Mouse (Mus musculus) myocyte (in vitro differentiated cells): ENCODE measurements around the gene Cdc42bpa. TPM values are rescaled to one million over a fixed set of nuclear protein-coding genes. Genes with fewer than 3 reads are reported as not detected.

Source experiments
- H3K27me3 ChIP-seq: one replicate; pipeline ENCODE4 v1.6.1; 2011; ENCODE audit not compliant: control insufficient read depth, insufficient read depth, insufficient read length
- H3K36me3 ChIP-seq: one replicate; pipeline ENCODE4 v1.6.1; 2011; ENCODE audit not compliant: control insufficient read depth, insufficient read depth
- H3K4me2 ChIP-seq: one replicate; pipeline ENCODE4 v1.6.1; 2011; ENCODE audit warnings: low read depth, control low read depth
- H3K4me3 ChIP-seq: one replicate; pipeline ENCODE4 v1.5.1; 2011; ENCODE audit warnings: mild to moderate bottlenecking, control low read depth, moderate library complexity
- H3K79me2 ChIP-seq: one replicate; pipeline ENCODE4 v1.6.1; 2011; ENCODE audit not compliant: control insufficient read depth, insufficient read depth
- H3ac ChIP-seq: one replicate; pipeline ENCODE4 v1.6.1; 2011; ENCODE audit not compliant: control insufficient read depth, insufficient read length
- CEBPB ChIP-seq: IDR thresholded peaks from 2 replicates; pipeline ENCODE4 v1.6.1; 2011; ENCODE audit warnings: mild to moderate bottlenecking, moderate library complexity; ENCODE audit not compliant: poor library complexity, insufficient read depth, severe bottlenecking
- E2F4 ChIP-seq: IDR thresholded peaks from one replicate; pipeline ENCODE4 v1.6.1; 2011; ENCODE audit warnings: mild to moderate bottlenecking, control low read depth, moderate library complexity; ENCODE audit not compliant: insufficient read depth
- MAX ChIP-seq: IDR thresholded peaks from one replicate; pipeline ENCODE4 v1.6.1; 2011; ENCODE audit warnings: low read depth, mild to moderate bottlenecking, control low read depth
- MYOD1 ChIP-seq, 3 experiments: IDR thresholded peaks; one replicate each; pipeline ENCODE4 v1.6.1; 2011; ENCODE audit warnings: control low read depth in 2 of 3, low read depth in 2 of 3, mild to moderate bottlenecking in 2 of 3, moderate library complexity in 1 of 3; ENCODE audit not compliant: insufficient read length in 2 of 3, control insufficient read depth in 1 of 3
- MYOG ChIP-seq, 3 experiments: IDR thresholded peaks; one replicate each; pipeline ENCODE4 v1.6.1; 2011; ENCODE audit warnings: control low read depth in 2 of 3, low read depth in 2 of 3, mild to moderate bottlenecking in 2 of 3; ENCODE audit not compliant: insufficient read length in 2 of 3, control insufficient read depth in 1 of 3, insufficient read depth in 1 of 3
- POLR2A ChIP-seq: IDR thresholded peaks from one replicate; pipeline ENCODE4 v1.6.1; 2011; ENCODE audit warnings: low read depth, mild to moderate bottlenecking, control low read depth, moderate library complexity; ENCODE audit not compliant: insufficient read length
- POLR2AphosphoS2 ChIP-seq: IDR thresholded peaks from one replicate; pipeline ENCODE4 v1.6.1; 2011; ENCODE audit warnings: low read depth, control low read depth; ENCODE audit not compliant: insufficient read length
- REST ChIP-seq: IDR thresholded peaks from one replicate; pipeline ENCODE4 v1.6.1; 2011; ENCODE audit warnings: mild to moderate bottlenecking, control low read depth, moderate library complexity; ENCODE audit not compliant: insufficient read depth, insufficient read length
- SRF ChIP-seq: IDR thresholded peaks from one replicate; pipeline ENCODE4 v1.6.1; 2011; ENCODE audit warnings: low read depth; ENCODE audit not compliant: control insufficient read depth, insufficient read length
- TCF12 ChIP-seq: IDR thresholded peaks from one replicate; pipeline ENCODE4 v1.6.1; 2011; ENCODE audit warnings: mild to moderate bottlenecking, control low read depth; ENCODE audit not compliant: poor library complexity, insufficient read depth, severe bottlenecking
- TCF3 ChIP-seq: IDR thresholded peaks from one replicate; pipeline ENCODE4 v1.6.1; 2011; ENCODE audit warnings: low read depth, control low read depth; ENCODE audit not compliant: insufficient read length
- USF1 ChIP-seq: IDR thresholded peaks from one replicate; pipeline ENCODE4 v1.6.1; 2011; ENCODE audit warnings: low read depth, mild to moderate bottlenecking, control low read depth, moderate library complexity
- polyA plus RNA-seq: library from polyadenylated mRNA; unstranded; fragments of >200 nt; fragmentation: generic; extraction: Trizol; gene quantifications from one replicate; pipeline ENCODE4 v1.2.1, GENCODE M21; 2012; ENCODE audit warnings: missing spikeins

Cdc42bpa gene
- polyA plus RNA-seq = 14.3 TPM

GRCm38 (mm10) chr1:179959721-179960542 is at the start of gene Cdc42bpa:
Gene Cdc42bpa, plus strand, starts transcription at chr1:179960472.
- H3K79me2 ChIP-seq = peaks cover 42% of the 10 kb centered on the region
- H3K36me3 ChIP-seq = no peaks in the 10 kb centered on the region
- peak within 1 kb of the TSS; percentile 94 for H3K4me2 ChIP-seq
- H3K4me3 ChIP-seq = peak within 1 kb of the TSS; percentile 77
- TF ChIP-seq MYOD1 (IDR thresholded peaks at IDR 0.05; ENCODE audit: control insufficient read depth in 1 of 3, insufficient read length in 2 of 3, low read depth in 2 of 3) (peak in 1 of 3 experiments; percentile 26), POLR2A (peak; percentile 81), MYOG (IDR thresholded peaks at IDR 0.05; ENCODE audit: control insufficient read depth in 1 of 3, insufficient read depth in 1 of 3, insufficient read length in 2 of 3, low read depth in 2 of 3) (peak in 1 of 3 experiments; percentile 54), POLR2AphosphoS2 (peak; percentile 88), TCF3 (no peak)
- H3K27me3 ChIP-seq = no peaks in the 10 kb centered on the region
- peak within 1 kb of the TSS; percentile 88 for H3ac ChIP-seq

GRCm38 (mm10) chr1:179913471-179913870 is 46.8 kb upstream of the Cdc42bpa start:
- Histone ChIP-seq H3K36me3 (no peaks in the 10 kb centered on the region), H3K4me3 (no peak overlapping the region), H3K4me2 (no peak overlapping the region), H3ac (no peak overlapping the region), H3K27me3 (no peaks in the 10 kb centered on the region), H3K79me2 (no peaks in the 10 kb centered on the region)
- no peak for TF ChIP-seq MAX
- no peak for TF ChIP-seq E2F4
- no peak for TF ChIP-seq TCF3
- TF ChIP-seq POLR2AphosphoS2 = no peak

DNA sequence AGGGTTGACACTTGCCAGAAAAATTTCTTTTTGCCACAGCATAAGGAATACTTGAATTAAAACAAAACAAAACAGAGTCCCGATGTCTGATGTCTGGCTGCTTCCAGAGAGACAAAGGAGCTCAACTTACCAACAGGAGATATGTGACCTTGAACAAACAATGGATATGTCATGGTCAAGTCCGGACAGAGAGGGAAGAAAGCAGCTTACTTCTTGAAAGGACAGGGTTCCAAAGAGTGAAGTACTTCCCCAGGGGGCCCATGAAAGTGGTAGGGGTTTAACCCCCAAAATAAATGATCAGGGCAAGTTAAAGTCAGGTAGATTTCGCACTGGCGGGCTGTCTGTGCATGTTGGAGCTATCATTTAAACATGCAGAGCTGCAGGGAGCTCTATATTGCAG is 43.2 kb upstream of the Cdc42bpa start:
- no peak overlapping the region for H3K4me2 ChIP-seq
- no peak overlapping the region for H3K4me3 ChIP-seq

GRCm38 (mm10) chr1:179917481-179917880 is 42.8 kb upstream of the Cdc42bpa start:
- Histone ChIP-seq H3K4me3 (no peak overlapping the region), H3K36me3 (no peaks in the 10 kb centered on the region), H3K79me2 (no peaks in the 10 kb centered on the region), H3ac (no peak overlapping the region), H3K27me3 (no peaks in the 10 kb centered on the region), H3K4me2 (no peak overlapping the region)
- no peak for TF ChIP-seq REST
- no peak for TF ChIP-seq POLR2AphosphoS2
- peak in 1 of 3 experiments; percentile 3 for TF ChIP-seq MYOD1 (IDR thresholded peaks at IDR 0.05; ENCODE audit: control insufficient read depth in 1 of 3, insufficient read length in 2 of 3, low read depth in 2 of 3)
- no peak for TF ChIP-seq SRF
- TF ChIP-seq MYOG (IDR thresholded peaks at IDR 0.05; ENCODE audit: control insufficient read depth in 1 of 3, insufficient read depth in 1 of 3, insufficient read length in 2 of 3, low read depth in 2 of 3) = no peak

More for the DNA sequence above, 43.2 kb upstream of the Cdc42bpa start:
- TF ChIP-seq USF1 (no peak), POLR2AphosphoS2 (no peak), CEBPB (no peak), POLR2A (no peak), TCF12 (no peak), TCF3 (no peak), REST (no peak), MYOG (IDR thresholded peaks at IDR 0.05; ENCODE audit: control insufficient read depth in 1 of 3, insufficient read depth in 1 of 3, insufficient read length in 2 of 3, low read depth in 2 of 3) (no peak), MYOD1 (IDR thresholded peaks at IDR 0.05; ENCODE audit: control insufficient read depth in 1 of 3, insufficient read length in 2 of 3, low read depth in 2 of 3) (no peak), MAX (no peak), E2F4 (no peak), SRF (no peak)
- no peaks in the 10 kb centered on the region for H3K36me3 ChIP-seq
- H3ac ChIP-seq = no peak overlapping the region
- H3K27me3 ChIP-seq = no peaks in the 10 kb centered on the region
- no peaks in the 10 kb centered on the region for H3K79me2 ChIP-seq

- TF ChIP-seq POLR2AphosphoS2 (no peak), SRF (no peak), MAX (no peak), TCF12 (no peak), CEBPB (no peak), POLR2A (no peak), REST (no peak), MYOG (IDR thresholded peaks at IDR 0.05; ENCODE audit: control insufficient read depth in 1 of 3, insufficient read depth in 1 of 3, insufficient read length in 2 of 3, low read depth in 2 of 3) (no peak), MYOD1 (IDR thresholded peaks at IDR 0.05; ENCODE audit: control insufficient read depth in 1 of 3, insufficient read length in 2 of 3, low read depth in 2 of 3) (no peak), E2F4 (no peak), USF1 (no peak), TCF3 (no peak)
- H3K4me2 ChIP-seq = no peak overlapping the region
- H3K27me3 ChIP-seq = no peaks in the 10 kb centered on the region
- H3ac ChIP-seq = no peak overlapping the region
- no peak overlapping the region for H3K4me3 ChIP-seq
- no peaks in the 10 kb centered on the region for H3K36me3 ChIP-seq
- no peaks in the 10 kb centered on the region for H3K79me2 ChIP-seq
Observed at GRCm38 (mm10) chr1:179919656-179920436, 40.4 kb upstream of the Cdc42bpa start.
